Mouse (Mus musculus) lung, postnatal 36 days (tissue): ENCODE data around the gene Olfr945.

Experiments used
- DNase-seq: peaks from one replicate; pipeline ENCODE4 v3.0.0; 2022; ENCODE audit warnings: mixed read lengths

Gene Olfr945

GRCm38 (mm10) chr9:39276718-39277117 is at the start of gene Olfr945:
TSS of gene Olfr945 (minus strand) at chr9:39276818.
- DNase-seq: no peak

- no peak for DNase-seq
Measured at GRCm38 (mm10) chr9:39325945-39326344, 49.3 kb upstream of the Olfr945 start, which contains the start of gene Olfr948. TSS of gene Olfr948 (minus strand) at chr9:39326045.

GRCm38 (mm10) chr9:39287136-39287535 is 10.5 kb upstream of the Olfr945 start:
- no peak for DNase-seq

- no peak for DNase-seq
Measured at GRCm38 (mm10) chr9:39249894-39250293, 26.7 kb downstream of the Olfr945 start, which contains the start of gene Olfr1537. TSS of gene Olfr1537 (minus strand) at chr9:39249994.
